ENCODE assay signal across 13 mouse cellular contexts in the genomic region with DNA sequence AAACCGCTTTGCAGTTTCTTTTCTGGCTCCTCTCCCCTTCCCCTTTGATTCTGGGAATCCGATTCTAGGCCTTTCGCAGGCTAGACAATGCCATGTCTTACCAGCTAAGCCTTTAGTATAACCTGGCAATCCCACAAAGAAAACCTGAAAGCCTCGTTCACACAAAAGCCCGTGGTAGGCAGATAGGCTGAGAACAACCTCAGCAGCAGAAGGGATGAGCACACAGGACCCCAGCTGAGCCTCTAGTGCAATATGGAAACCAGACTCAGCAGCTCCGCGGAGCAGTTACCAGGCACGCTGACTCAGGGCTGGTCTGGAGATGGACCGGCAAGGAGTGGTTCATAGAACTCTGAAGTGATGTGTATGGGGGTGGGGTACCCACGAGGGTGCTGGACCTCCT. TPM values are rescaled to one million over a fixed set of nuclear protein-coding genes. Genes with fewer than 3 reads are reported as not detected.
DNase-seq lines count a peak whose midpoint lies in the region; ATAC-seq and TF ChIP-seq lines count a peak whose summit lies in the region.
"Had no signal": no experiment of that assay in that cellular context is flagged by ENCODE, and none has a peak within 500 bp of the region (broad histone marks: within the 10 kb centered on the region; RNA-seq: fewer than 3 reads in every experiment).

No protein-coding gene starts in this region.

- peak overlapping the region; percentile 73 for H3K27ac ChIP-seq in ES-Bruce4 (ENCODE audit: insufficient read depth, low read length)
- peak overlapping the region; percentile 68 for H3K27ac ChIP-seq in forebrain, embryonic 12.5 days
- peak overlapping the region; percentile 35; the same call in 1 of the 2 replicates for H3K27ac ChIP-seq in midbrain, embryonic 11.5 days (ENCODE audit: low read depth, low read length)

- peak; percentile 36 for DNase-seq in NIH3T3 (ENCODE audit: low read depth)
- peak; percentile 93 for DNase-seq in midbrain, embryonic 11.5 days (ENCODE audit: low spot score, missing footprints)
- no peak for DNase-seq in lung, adult 18-20 months
- DNase-seq in frontal cortex, postnatal 14 days (ENCODE audit: low spot score in 2 of 2): no peak
- DNase-seq in layer of hippocampus, adult 18-20 months (ENCODE audit: low spot score in 2 of 2): no peak
- DNase-seq: cerebellum, adult 8-10 months; heart, postnatal 14 days; kidney, adult 11 months; spleen, adult 18-20 months had no signal

- H3K36me3 ChIP-seq in ES-Bruce4 (ENCODE audit: control insufficient read depth, insufficient read depth, low read length, poor library complexity, severe bottlenecking): peaks cover 44% of the 10 kb centered on the region
- H3K36me3 ChIP-seq in forebrain, embryonic 12.5 days (replicated peaks): 0 out of 2 replicates have a peak, but pooled peaks cover under 1% of the 10 kb centered on the region
- no peaks in the 10 kb centered on the region for H3K36me3 ChIP-seq in midbrain, embryonic 11.5 days (ENCODE audit: control insufficient read depth, insufficient read depth, low read length)

- H3K9ac ChIP-seq in ES-Bruce4 (ENCODE audit: low read depth, poor library complexity, severe bottlenecking): peak overlapping the region; percentile 37
- H3K9ac ChIP-seq in forebrain, embryonic 12.5 days: no peak overlapping the region
- H3K9ac ChIP-seq in midbrain, embryonic 11.5 days (ENCODE audit: low read length): peak overlapping the region; percentile 39

- peak overlapping the region; percentile 19 for H3K4me3 ChIP-seq in ES-Bruce4 (ENCODE audit: low read depth, low read length)
- no peak overlapping the region for H3K4me3 ChIP-seq in forebrain, embryonic 12.5 days (replicated peaks)
- H3K4me3 ChIP-seq in midbrain, embryonic 11.5 days (ENCODE audit: low read depth, low read length): no peak overlapping the region

- WGBS in forebrain, embryonic 12.5 days: 13% methylated on average over 10 of the region's 10 CpGs
- WGBS in midbrain, embryonic 11.5 days: 20% methylated on average over 10 of the region's 10 CpGs

- TF ChIP-seq CTCF in ES-Bruce4 (IDR thresholded peaks at IDR 0.05; ENCODE audit: low read depth, low read length): no peak

- H3K9me3 ChIP-seq in ES-Bruce4 (replicated peaks; ENCODE audit: control insufficient read depth, insufficient read depth, low read length, poor library complexity, severe bottlenecking): no peaks in the 10 kb centered on the region
- H3K9me3 ChIP-seq in forebrain, embryonic 12.5 days: no peaks in the 10 kb centered on the region
- no peaks in the 10 kb centered on the region for H3K9me3 ChIP-seq in midbrain, embryonic 11.5 days (ENCODE audit: control insufficient read depth, low read length)

- no peak for TF ChIP-seq EP300 in ES-Bruce4 (IDR thresholded peaks at IDR 0.05; ENCODE audit: insufficient read depth, low read depth, low read length)

- peak; percentile 55; the same call in 1 of the 2 replicates for ATAC-seq in forebrain, embryonic 12.5 days (ENCODE audit: low FRiP score)
- ATAC-seq in midbrain, embryonic 11.5 days (ENCODE audit: low FRiP score): no peak

- no peak for TF ChIP-seq POLR2A in ES-Bruce4 (IDR thresholded peaks at IDR 0.05; ENCODE audit: insufficient read depth, low read length)

- H3K4me1 ChIP-seq in ES-Bruce4 (ENCODE audit: control insufficient read depth, insufficient read depth, low read length): peaks cover 7% of the 10 kb centered on the region
- peaks cover 11% of the 10 kb centered on the region for H3K4me1 ChIP-seq in forebrain, embryonic 12.5 days
- 0 out of 2 replicates have a peak, but pooled peaks cover 3% of the 10 kb centered on the region for H3K4me1 ChIP-seq in midbrain, embryonic 11.5 days (ENCODE audit: control insufficient read depth, insufficient read depth, low read length)

- H3K27me3 ChIP-seq in ES-Bruce4 (ENCODE audit: control insufficient read depth, insufficient read depth, low read length, poor library complexity, severe bottlenecking): no peaks in the 10 kb centered on the region
- peaks cover 6% of the 10 kb centered on the region for H3K27me3 ChIP-seq in forebrain, embryonic 12.5 days
- peaks cover 6% of the 10 kb centered on the region; the same call in 1 of the 2 replicates for H3K27me3 ChIP-seq in midbrain, embryonic 11.5 days (ENCODE audit: control insufficient read depth, insufficient read depth, low read length)

- 0 out of 2 replicates have a peak overlapping the region, but pooled peaks have one; percentile 1 for H3K4me2 ChIP-seq in forebrain, embryonic 12.5 days
- H3K4me2 ChIP-seq in midbrain, embryonic 11.5 days: peak overlapping the region; percentile 17; the same call in 1 of the 2 replicates

RNA-seq across cellular contexts. Expression of a gene that starts 5.6 kb away (rescaled TPM):
- polyA plus RNA-seq in ES-Bruce4 (2011; ENCODE audit: insufficient read depth, insufficient read length, low read depth, missing spikeins): 29.0 and 35.2 TPM in 2 replicates
- polyA plus RNA-seq in forebrain, embryonic 12.5 days (2016; fragmentation: Nextera tagmentation; extraction: Ambion mirVana): 19.3 and 19.9 TPM in 2 replicates
- 20.9 and 22.0 TPM in 2 replicates for polyA plus RNA-seq in midbrain, embryonic 11.5 days (2014; fragmentation: Nextera tagmentation; extraction: Ambion mirVana)
- 1 to 10 TPM; 3.6 to 3.7 TPM for total RNA-seq in layer of hippocampus, adult 18-20 months (2021)

RNA-seq across cellular contexts. Expression of a gene that starts 35.9 kb away (rescaled TPM):
- 231 and 247 TPM in 2 replicates for polyA plus RNA-seq in ES-Bruce4 (2011; ENCODE audit: insufficient read depth, insufficient read length, low read depth, missing spikeins)
- 207 and 213 TPM in 2 replicates for polyA plus RNA-seq in forebrain, embryonic 12.5 days (2016; fragmentation: Nextera tagmentation; extraction: Ambion mirVana)
- 274 and 282 TPM in 2 replicates for polyA plus RNA-seq in midbrain, embryonic 11.5 days (2014; fragmentation: Nextera tagmentation; extraction: Ambion mirVana)
- 100 to 1,000 TPM; 275 to 276 TPM for total RNA-seq in layer of hippocampus, adult 18-20 months (2021)

RNA-seq across cellular contexts. Expression of a gene that starts 59.1 kb away (rescaled TPM):
- not detected in 2 replicates for polyA plus RNA-seq in ES-Bruce4 (2011; ENCODE audit: insufficient read depth, insufficient read length, low read depth, missing spikeins)
- 0.13 TPM in 1 of 2 replicates, not detected in the other for polyA plus RNA-seq in forebrain, embryonic 12.5 days (2016; fragmentation: Nextera tagmentation; extraction: Ambion mirVana)
- polyA plus RNA-seq in midbrain, embryonic 11.5 days (2014; fragmentation: Nextera tagmentation; extraction: Ambion mirVana): not detected in 2 replicates
- 1 to 10 TPM in 1 of 2 experiments, under 1 TPM in 1; 0.74 to 1.8 TPM for total RNA-seq in layer of hippocampus, adult 18-20 months (2021)
- total RNA-seq: megakaryocyte progenitor cell, adult 5-6 weeks had no signal
- polyA plus RNA-seq: testis, adult 2 months had no signal

Comparison
In these comparisons a context has a peak if more than half of its experiments do, and no peak if none do; other contexts are left out.
1. DNase-seq: peak in NIH3T3 (single experiment) and midbrain, embryonic 11.5 days (single experiment); none in lung, adult 18-20 months (0 of 2), frontal cortex, postnatal 14 days (0 of 2) and layer of hippocampus, adult 18-20 months (0 of 2).
2. Peak in every context shown above with its lines, with median percentiles within 50 percentile points of each other: H3K27ac ChIP-seq.